Mouse (Mus musculus) forebrain, embryonic 11.5 days (tissue): ENCODE measurements at regions not wholly inside any gene's neighbourhood (a gene's known extent, or its start where the extent isn't known, plus 50 kb on each side); places are given as distances from the start of the nearest gene placed in this dataset.
A peak's percentile ranks its signal among the peaks of the same experiment; 100 is the strongest.

Source experiments
- ATAC-seq: fragments of 200-750 bp; cut with Nextera tagmentation; replicated peaks from 2 replicates; pipeline ENCODE4 v1.8.0; 2017; ENCODE audit warnings: moderate TSS enrichment; ENCODE audit not compliant: low FRiP score
- DNase-seq: peaks from one replicate; pipeline ENCODE4 v3.0.0-alpha.2; 2017; ENCODE audit warnings: low spot score
- H3K27ac ChIP-seq: fragments of 300-500 bp; sonication (generic); 2 replicates; pipeline ENCODE4 v1.5.1; 2014; ENCODE audit warnings: low read depth, low read length
- H3K27me3 ChIP-seq: fragments of 300-500 bp; sonication (generic); 2 replicates; pipeline ENCODE4 v1.6.1; 2014; ENCODE audit warnings: mild to moderate bottlenecking, low read length, mixed read lengths; ENCODE audit not compliant: control insufficient read depth, insufficient read depth
- H3K36me3 ChIP-seq: fragments of 300-500 bp; sonication (generic); 2 replicates; pipeline ENCODE4 v1.6.1; 2014; ENCODE audit warnings: mild to moderate bottlenecking, low read length, moderate library complexity, mixed read lengths; ENCODE audit not compliant: control insufficient read depth, insufficient read depth
- H3K4me1 ChIP-seq: fragments of 300-500 bp; sonication (generic); replicated peaks from 2 replicates; pipeline ENCODE4 v1.6.1; 2014; ENCODE audit warnings: low read length, mixed read lengths; ENCODE audit not compliant: control insufficient read depth, insufficient read depth
- H3K4me2 ChIP-seq: fragments of 300-500 bp; sonication (generic); 2 replicates; pipeline ENCODE4 v1.6.1; 2014; ENCODE audit warnings: low read depth, mild to moderate bottlenecking, low read length, moderate library complexity, mixed read lengths; ENCODE audit not compliant: severe bottlenecking
- H3K4me3 ChIP-seq: fragments of 300-500 bp; sonication (generic); 2 replicates; pipeline ENCODE4 v1.5.1; 2014; ENCODE audit warnings: low read depth, low read length
- H3K9ac ChIP-seq: fragments of 300-500 bp; sonication (generic); 2 replicates; pipeline ENCODE4 v1.6.1; 2014; ENCODE audit warnings: low read length
- H3K9me3 ChIP-seq: fragments of 300-500 bp; sonication (generic); 2 replicates; pipeline ENCODE4 v1.6.1; 2016; ENCODE audit warnings: low read length, mixed read lengths; ENCODE audit not compliant: control insufficient read depth
- WGBS: fragments of 180-500 bp; shearing (Covaris S2); extraction: QIAGEN DNeasy Blood & Tissue Kit; methylation state at CpG from one replicate; pipeline ENCODE4 v1.1.7; 2014; 5-methylcytosine and 5-hydroxymethylcytosine counted together

- Histone ChIP-seq H3K4me1 (0 out of 2 replicates have a peak, but pooled peaks cover 4% of the 10 kb centered on the region), H3K4me2 (no peak overlapping the region), H3K9ac (no peak overlapping the region), H3K36me3 (no peaks in the 10 kb centered on the region), H3K4me3 (no peak overlapping the region), H3K9me3 (no peaks in the 10 kb centered on the region), H3K27ac (no peak overlapping the region), H3K27me3 (no peaks in the 10 kb centered on the region)
- DNase-seq (no peak), ATAC-seq (no peak)
- WGBS: 81% methylated on average over 9 of the region's 9 CpGs
Observed at GRCm38 (mm10) chr4:148723208-148723607, 80.1 kb downstream of the Gm572 start.

- H3K9ac ChIP-seq: peak overlapping the region; percentile 43
- whole genome bisulfite sequencing: 4% methylated on average over 39 of the region's 39 CpGs
- peak overlapping the region; percentile 68 for H3K4me2 ChIP-seq
- no peaks in the 10 kb centered on the region for H3K9me3 ChIP-seq
- H3K36me3 ChIP-seq: no peaks in the 10 kb centered on the region
- H3K27ac ChIP-seq: no peak overlapping the region
- H3K4me3 ChIP-seq: peak overlapping the region; percentile 30
- DNase-seq: peak; percentile 65
- H3K27me3 ChIP-seq: no peaks in the 10 kb centered on the region
- ATAC-seq: peak; percentile 51
- H3K4me1 ChIP-seq: 0 out of 2 replicates have a peak, but pooled peaks cover 4% of the 10 kb centered on the region
Observed at GRCm38 (mm10) chr4:148723934-148724719, 80.1 kb upstream of the Casz1 start.

GRCm38 (mm10) chr4:148728800-148729199, 75.4 kb upstream of the Casz1 start:
- H3K27ac ChIP-seq: no peak overlapping the region
- no peaks in the 10 kb centered on the region for H3K9me3 ChIP-seq
- H3K9ac ChIP-seq: no peak overlapping the region
- 0 out of 2 replicates have a peak, but pooled peaks cover 2% of the 10 kb centered on the region for H3K4me1 ChIP-seq
- no peaks in the 10 kb centered on the region for H3K36me3 ChIP-seq
- ATAC-seq (no peak), DNase-seq (no peak)
- no peak overlapping the region for H3K4me3 ChIP-seq
- 92% methylated on average over 5 of the region's 5 CpGs for WGBS
- no peaks in the 10 kb centered on the region for H3K27me3 ChIP-seq
- H3K4me2 ChIP-seq: no peak overlapping the region

DNA sequence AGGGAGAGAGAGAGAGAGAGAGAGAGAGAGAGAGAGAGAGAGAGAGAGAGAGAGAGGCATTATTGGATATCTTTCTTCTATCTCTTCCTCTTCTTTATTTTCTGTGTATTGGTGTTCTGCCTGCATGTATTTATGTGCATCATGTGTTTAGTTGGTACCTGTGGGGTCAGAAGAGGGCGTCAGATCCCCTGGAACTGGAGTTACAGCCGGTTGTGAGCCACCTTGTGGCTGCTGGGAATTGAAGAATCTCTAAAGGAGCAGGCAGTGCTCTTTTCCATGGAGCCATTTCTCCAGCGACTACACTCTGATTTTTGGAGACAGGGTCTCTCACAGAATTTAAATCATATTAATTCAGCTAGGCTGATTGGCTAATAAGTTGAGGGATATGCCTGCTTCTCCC, 72.6 kb upstream of the Casz1 start:
- DNase-seq (no peak), ATAC-seq (no peak)
- no peaks in the 10 kb centered on the region for H3K4me1 ChIP-seq
- H3K4me3 ChIP-seq: no peak overlapping the region
- no peaks in the 10 kb centered on the region for H3K36me3 ChIP-seq
- WGBS: 50% methylated on average over 3 of the region's 3 CpGs
- no peaks in the 10 kb centered on the region for H3K27me3 ChIP-seq
- no peak overlapping the region for H3K4me2 ChIP-seq
- H3K9ac ChIP-seq: no peak overlapping the region
- no peak overlapping the region for H3K27ac ChIP-seq
- H3K9me3 ChIP-seq: no peaks in the 10 kb centered on the region

GRCm38 (mm10) chr4:148734061-148734460, 70.2 kb upstream of the Casz1 start:
- ATAC-seq: no peak
- WGBS: 82% methylated on average over 9 of the region's 9 CpGs
- Histone ChIP-seq H3K4me3 (no peak overlapping the region), H3K9ac (no peak overlapping the region), H3K4me1 (0 out of 2 replicates have a peak, but pooled peaks cover 2% of the 10 kb centered on the region), H3K27me3 (no peaks in the 10 kb centered on the region), H3K27ac (no peak overlapping the region), H3K36me3 (no peaks in the 10 kb centered on the region), H3K4me2 (no peak overlapping the region), H3K9me3 (no peaks in the 10 kb centered on the region)
- no peak for DNase-seq

GRCm38 (mm10) chr4:148734547-148734946, 69.7 kb upstream of the Casz1 start:
- Histone ChIP-seq H3K4me1 (0 out of 2 replicates have a peak, but pooled peaks cover 2% of the 10 kb centered on the region), H3K27me3 (no peaks in the 10 kb centered on the region), H3K27ac (no peak overlapping the region), H3K4me3 (no peak overlapping the region), H3K9me3 (no peaks in the 10 kb centered on the region), H3K4me2 (no peak overlapping the region), H3K9ac (no peak overlapping the region), H3K36me3 (no peaks in the 10 kb centered on the region)
- DNase-seq (no peak), ATAC-seq (no peak)
- WGBS: 76% methylated on average over 12 of the region's 12 CpGs

GRCm38 (mm10) chr4:148738601-148739530, 65.4 kb upstream of the Casz1 start:
- no peak overlapping the region for H3K4me2 ChIP-seq
- H3K4me1 ChIP-seq: peaks cover 9% of the 10 kb centered on the region
- no peak overlapping the region for H3K4me3 ChIP-seq
- H3K36me3 ChIP-seq: no peaks in the 10 kb centered on the region
- H3K9me3 ChIP-seq: no peaks in the 10 kb centered on the region
- H3K27ac ChIP-seq: no peak overlapping the region
- ATAC-seq: no peak
- no peak for DNase-seq
- H3K9ac ChIP-seq: no peak overlapping the region
- peaks cover 8% of the 10 kb centered on the region; the same call in 1 of the 2 replicates for H3K27me3 ChIP-seq
- WGBS: 23% methylated on average over 13 of the region's 13 CpGs

GRCm38 (mm10) chr4:148742549-148743413, 61.4 kb upstream of the Casz1 start:
- ATAC-seq (peak; percentile 55), DNase-seq (peak; percentile 91)
- Histone ChIP-seq H3K4me1 (peaks cover 12% of the 10 kb centered on the region), H3K27me3 (peaks cover 10% of the 10 kb centered on the region; the same call in 1 of the 2 replicates), H3K9ac (peak overlapping the region; percentile 58), H3K4me2 (peak overlapping the region; percentile 94), H3K9me3 (no peaks in the 10 kb centered on the region), H3K36me3 (no peaks in the 10 kb centered on the region), H3K4me3 (peak overlapping the region; percentile 42), H3K27ac (no peak overlapping the region)
- WGBS: 3% methylated on average over 50 of the region's 65 CpGs
